Mouse (Mus musculus): ENCODE results near the gene Gimap3. TPM values are rescaled to one million over a fixed set of nuclear protein-coding genes. Genes with fewer than 3 reads are reported as not detected.

Gimap3 gene
- polyA plus RNA-seq, 1 experiment from 2014 or later = not detected

DNA sequence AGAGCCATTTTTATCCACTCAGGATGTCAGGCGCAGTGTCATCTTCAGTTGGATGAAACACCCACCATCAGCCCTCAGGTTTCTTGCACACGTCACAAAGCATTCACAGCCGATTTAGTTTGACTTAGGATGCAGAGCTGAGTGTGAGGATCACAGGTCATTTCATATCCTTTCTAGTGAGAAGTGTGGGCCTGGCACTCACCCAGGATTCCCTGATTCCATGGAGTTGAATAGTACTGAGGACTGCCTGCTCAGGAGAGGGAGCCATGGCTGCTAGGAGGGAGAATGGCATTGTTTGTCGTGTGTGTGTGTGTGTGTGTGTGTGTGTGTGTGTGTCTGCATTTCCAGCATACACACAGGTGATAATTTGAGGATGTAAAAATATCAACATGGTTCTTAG, 50.3 kb downstream of the Gimap3 start:
- no peak overlapping the region for H3K27ac ChIP-seq (ENCODE audit: low read depth, low read length)
- H3K4me3 ChIP-seq (ENCODE audit: low read length) = no peak overlapping the region
- no peaks in the 10 kb centered on the region for H3K27me3 ChIP-seq (ENCODE audit: control insufficient read depth, insufficient read depth, low read length)
- no peak for ATAC-seq (ENCODE audit: low FRiP score, low TSS enrichment)
- H3K36me3 ChIP-seq (ENCODE audit: control insufficient read depth, insufficient read depth, low read length) = no peaks in the 10 kb centered on the region
- H3K4me1 ChIP-seq (ENCODE audit: control insufficient read depth, insufficient read depth, low read length) = no peaks in the 10 kb centered on the region
- WGBS = 88% methylated on average over 4 of the region's 4 CpGs
- no peaks in the 10 kb centered on the region for H3K9me3 ChIP-seq (ENCODE audit: control insufficient read depth, low read length)
- H3K4me2 ChIP-seq (replicated peaks; ENCODE audit: low read depth, low read length) = no peak overlapping the region
- no peak overlapping the region for H3K9ac ChIP-seq (ENCODE audit: low read depth, low read length)

DNA sequence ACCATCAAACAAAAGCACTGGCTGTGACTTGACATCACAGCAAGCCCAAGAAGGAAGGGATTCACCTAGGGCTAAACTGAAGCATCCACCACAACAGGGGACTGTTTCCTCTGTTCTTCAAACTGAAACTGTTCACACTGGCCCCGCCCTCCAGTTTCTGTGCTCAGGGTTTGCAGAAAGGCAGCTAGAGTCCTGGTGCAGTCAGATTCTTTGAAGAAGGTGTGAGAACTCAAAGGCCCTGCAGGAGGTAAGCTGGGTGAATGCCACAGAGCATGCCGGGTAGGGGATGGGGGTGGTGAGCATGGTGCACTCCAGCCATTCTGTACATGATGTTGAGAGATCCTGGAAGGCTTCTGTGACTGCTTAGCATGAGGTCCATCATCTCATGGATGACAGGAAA, 52.2 kb downstream of the Gimap3 start, which contains the start of the genes Gm28053 and Gimap7:
Gene Gm28053, plus strand, starts transcription at position 153 of the 400 bp plus-strand sequence.
Gene Gimap7, plus strand, starts transcription at position 167 of the 400 bp plus-strand sequence.
- Histone ChIP-seq H3K4me1 (ENCODE audit: control insufficient read depth, insufficient read depth, low read length) (no peaks in the 10 kb centered on the region), H3K27me3 (ENCODE audit: control insufficient read depth, insufficient read depth, low read length) (no peaks in the 10 kb centered on the region), H3K27ac (ENCODE audit: low read depth, low read length) (no peak within 1 kb of the TSS), H3K4me3 (ENCODE audit: low read length) (no peak within 1 kb of the TSS), H3K4me2 (replicated peaks; ENCODE audit: low read depth, low read length) (no peak within 1 kb of the TSS), H3K9me3 (ENCODE audit: control insufficient read depth, low read length) (no peaks in the 10 kb centered on the region), H3K9ac (ENCODE audit: low read depth, low read length) (no peak within 1 kb of the TSS), H3K36me3 (ENCODE audit: control insufficient read depth, insufficient read depth, low read length) (no peaks in the 10 kb centered on the region)
- 61% methylated on average over 2 of the region's 2 CpGs for WGBS
- no peak for ATAC-seq (ENCODE audit: low FRiP score, low TSS enrichment)

Other genes starting within 250 kb of the Gimap3 start
- gene Atp6v0e2, start 233.2 kb downstream of the Gimap3 start, polyA plus RNA-seq (2014; fragmentation: Nextera tagmentation; extraction: Ambion mirVana) = 19.9 and 20.3 TPM in 2 replicates
- 4.4 and 9.7 TPM in 2 replicates for gene Lrrc61, start 216.1 kb downstream of the Gimap3 start, polyA plus RNA-seq (2014; fragmentation: Nextera tagmentation; extraction: Ambion mirVana)
- 44.2 and 59.0 TPM in 2 replicates for gene Rarres2, start 198.1 kb downstream of the Gimap3 start, polyA plus RNA-seq (2014; fragmentation: Nextera tagmentation; extraction: Ambion mirVana)
- not detected in 2 replicates for gene Gm45021, start 181.2 kb downstream of the Gimap3 start, polyA plus RNA-seq (2014; fragmentation: Nextera tagmentation; extraction: Ambion mirVana)
- 32.6 and 47.0 TPM in 2 replicates for gene Repin1, start 177.0 kb downstream of the Gimap3 start, polyA plus RNA-seq (2014; fragmentation: Nextera tagmentation; extraction: Ambion mirVana)
- 0.77 TPM in 1 of 2 replicates, not detected in the other for gene Gm44965, start 176.9 kb downstream of the Gimap3 start, polyA plus RNA-seq (2014; fragmentation: Nextera tagmentation; extraction: Ambion mirVana)
- 5.7 and 6.6 TPM in 2 replicates for gene Zfp775, start 168.8 kb downstream of the Gimap3 start, polyA plus RNA-seq (2014; fragmentation: Nextera tagmentation; extraction: Ambion mirVana)
- gene AI854703, start 144.1 kb downstream of the Gimap3 start, polyA plus RNA-seq (2014; fragmentation: Nextera tagmentation; extraction: Ambion mirVana) = 0.90 and 1.4 TPM in 2 replicates
- gene Gimap8, start 123.6 kb downstream of the Gimap3 start, polyA plus RNA-seq (2014; fragmentation: Nextera tagmentation; extraction: Ambion mirVana) = 1.1 and 1.4 TPM in 2 replicates
- gene Gimap9, start 94.7 kb downstream of the Gimap3 start, polyA plus RNA-seq (2014; fragmentation: Nextera tagmentation; extraction: Ambion mirVana) = 9.9 and 13.4 TPM in 2 replicates
- gene Gimap4, start 86.3 kb downstream of the Gimap3 start, polyA plus RNA-seq (2014; fragmentation: Nextera tagmentation; extraction: Ambion mirVana) = 51.3 and 54.1 TPM in 2 replicates
- gene Gimap6, start 62.6 kb downstream of the Gimap3 start, polyA plus RNA-seq (2014; fragmentation: Nextera tagmentation; extraction: Ambion mirVana) = 42.7 and 49.9 TPM in 2 replicates
- 3.2 and 4.8 TPM in 2 replicates for gene Gm28053, start 52.2 kb downstream of the Gimap3 start, polyA plus RNA-seq (2014; fragmentation: Nextera tagmentation; extraction: Ambion mirVana)
- not detected in 2 replicates for gene Gimap7, start 52.2 kb downstream of the Gimap3 start, polyA plus RNA-seq (2014; fragmentation: Nextera tagmentation; extraction: Ambion mirVana)
- gene Gimap1, start 31.8 kb downstream of the Gimap3 start, polyA plus RNA-seq (2014; fragmentation: Nextera tagmentation; extraction: Ambion mirVana) = 21.1 and 27.9 TPM in 2 replicates
- gene Gimap5, start 24.7 kb downstream of the Gimap3 start, polyA plus RNA-seq (2014; fragmentation: Nextera tagmentation; extraction: Ambion mirVana) = 12.7 and 13.6 TPM in 2 replicates
- 123 and 135 TPM in 2 replicates for gene Tmem176a, start 70.1 kb upstream of the Gimap3 start, polyA plus RNA-seq (2014; fragmentation: Nextera tagmentation; extraction: Ambion mirVana)
- 308 and 313 TPM in 2 replicates for gene Tmem176b, start 70.6 kb upstream of the Gimap3 start, polyA plus RNA-seq (2014; fragmentation: Nextera tagmentation; extraction: Ambion mirVana)
- 0.99 and 1.4 TPM in 2 replicates for gene Aoc1, start 102.0 kb upstream of the Gimap3 start, polyA plus RNA-seq (2014; fragmentation: Nextera tagmentation; extraction: Ambion mirVana)
- not detected in 2 replicates for gene 1600015I10Rik, start 159.0 kb upstream of the Gimap3 start, polyA plus RNA-seq (2014; fragmentation: Nextera tagmentation; extraction: Ambion mirVana)
- gene Doxl2, start 204.1 kb upstream of the Gimap3 start, polyA plus RNA-seq (2014; fragmentation: Nextera tagmentation; extraction: Ambion mirVana) = not detected in 2 replicates
- gene Svs1, start 216.0 kb upstream of the Gimap3 start, polyA plus RNA-seq (2014; fragmentation: Nextera tagmentation; extraction: Ambion mirVana) = not detected in 2 replicates

All from kidney, embryonic 14.5 days (tissue).